Comparison of ENCODE assay signal across 15 mouse cellular contexts in the genomic region with DNA sequence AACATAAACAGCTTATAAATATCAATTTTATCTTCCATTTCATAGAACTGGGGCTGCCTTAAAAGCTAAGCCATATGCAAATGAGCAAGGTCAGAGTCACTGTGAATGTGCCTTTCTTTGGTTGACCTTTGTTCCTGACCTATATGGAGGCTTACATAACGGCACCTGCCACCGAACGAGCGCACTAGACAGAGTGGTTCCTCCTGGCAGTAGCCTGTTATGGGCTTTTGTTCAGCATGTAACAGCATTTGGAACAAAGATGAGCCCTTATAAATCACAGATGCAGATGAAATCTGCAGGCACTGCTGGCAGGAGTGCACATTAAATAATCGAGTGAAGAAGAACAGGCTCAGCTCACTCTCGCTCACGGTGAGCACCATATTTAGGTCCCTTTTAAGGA.
A peak's percentile ranks its signal among the peaks of the same experiment; 100 is the strongest.
DNase-seq lines count a peak whose midpoint lies in the region; ATAC-seq lines count a peak whose summit lies in the region.
"Had no signal": no experiment of that assay in that cellular context is flagged by ENCODE, and none has a peak within 500 bp of the region (broad histone marks: within the 10 kb centered on the region; RNA-seq: fewer than 3 reads in every experiment).

No protein-coding gene starts in this region.

- H3K36me3 ChIP-seq in liver, embryonic 13.5 days: no peaks in the 10 kb centered on the region
- H3K36me3 ChIP-seq: lung, embryonic 15.5 days had no signal

- no peak overlapping the region for H3K4me3 ChIP-seq in liver, embryonic 13.5 days (replicated peaks)
- H3K4me3 ChIP-seq: heart, embryonic 15.5 days; lung, embryonic 15.5 days; megakaryocyte, embryonic 14.5 days had no signal

- H3K9me3 ChIP-seq in liver, embryonic 13.5 days (replicated peaks): no peaks in the 10 kb centered on the region
- H3K9me3 ChIP-seq: heart, embryonic 15.5 days; lung, embryonic 15.5 days; megakaryocyte, embryonic 14.5 days had no signal

- no peaks in the 10 kb centered on the region for H3K27me3 ChIP-seq in liver, embryonic 13.5 days
- H3K27me3 ChIP-seq: heart, embryonic 15.5 days; lung, embryonic 15.5 days; megakaryocyte, embryonic 14.5 days had no signal

- peaks cover under 1% of the 10 kb centered on the region; the same call in 1 of the 2 replicates for H3K4me1 ChIP-seq in liver, embryonic 13.5 days (replicated peaks)
- H3K4me1 ChIP-seq: heart, embryonic 15.5 days; megakaryocyte, embryonic 14.5 days had no signal

- H3K4me2 ChIP-seq in liver, embryonic 13.5 days: no peak overlapping the region
- H3K4me2 ChIP-seq: heart, embryonic 15.5 days; lung, embryonic 15.5 days had no signal

- 74% methylated on average over 7 of the region's 7 CpGs for WGBS in liver, embryonic 13.5 days (ENCODE audit: insufficient replicate concordance)

- DNase-seq in frontal cortex, postnatal 14 days (ENCODE audit: low spot score in 2 of 2): no peak
- DNase-seq in layer of hippocampus, adult 9-10 months (ENCODE audit: low spot score): peak; percentile 47
- no peak for DNase-seq in layer of hippocampus, adult 11-12 months (ENCODE audit: low spot score)
- peak; percentile 41 for DNase-seq in ZHBTc4 (ENCODE audit: low read depth, low spot score)
- DNase-seq in liver, embryonic 13.5 days: no peak
- DNase-seq in heart, adult 8-10 months (ENCODE audit: low spot score): no peak
- DNase-seq in thymus, adult 18-20 months: no peak
- DNase-seq: cerebellum, postnatal 36 days; gastrocnemius, postnatal 25 days; right cerebral cortex, postnatal 14 days had no signal

- 0 out of 2 replicates have a peak, but pooled peaks have one; percentile 3 for ATAC-seq in frontal cortex, adult (ENCODE audit: low TSS enrichment)
- peak; percentile 58 for ATAC-seq in liver, embryonic 13.5 days (ENCODE audit: low read depth)
- ATAC-seq: intestine, postnatal 0 days had no signal

- H3K9ac ChIP-seq in liver, embryonic 13.5 days: no peak overlapping the region
- H3K9ac ChIP-seq: heart, embryonic 15.5 days; lung, embryonic 15.5 days had no signal

- H3K27ac ChIP-seq in liver, embryonic 13.5 days: no peak overlapping the region
- H3K27ac ChIP-seq: heart, embryonic 15.5 days; lung, embryonic 15.5 days had no signal

Comparison
In these comparisons a context has a peak if more than half of its experiments do, and no peak if none do; other contexts are left out.
1. DNase-seq: peak in layer of hippocampus, adult 9-10 months (single experiment) and ZHBTc4 (single experiment); none in frontal cortex, postnatal 14 days (0 of 2), layer of hippocampus, adult 11-12 months (single experiment), liver, embryonic 13.5 days (single experiment), heart, adult 8-10 months (single experiment) and thymus, adult 18-20 months (0 of 2).